ENCODE assay signal across 8 mouse cellular contexts in the genomic region with DNA sequence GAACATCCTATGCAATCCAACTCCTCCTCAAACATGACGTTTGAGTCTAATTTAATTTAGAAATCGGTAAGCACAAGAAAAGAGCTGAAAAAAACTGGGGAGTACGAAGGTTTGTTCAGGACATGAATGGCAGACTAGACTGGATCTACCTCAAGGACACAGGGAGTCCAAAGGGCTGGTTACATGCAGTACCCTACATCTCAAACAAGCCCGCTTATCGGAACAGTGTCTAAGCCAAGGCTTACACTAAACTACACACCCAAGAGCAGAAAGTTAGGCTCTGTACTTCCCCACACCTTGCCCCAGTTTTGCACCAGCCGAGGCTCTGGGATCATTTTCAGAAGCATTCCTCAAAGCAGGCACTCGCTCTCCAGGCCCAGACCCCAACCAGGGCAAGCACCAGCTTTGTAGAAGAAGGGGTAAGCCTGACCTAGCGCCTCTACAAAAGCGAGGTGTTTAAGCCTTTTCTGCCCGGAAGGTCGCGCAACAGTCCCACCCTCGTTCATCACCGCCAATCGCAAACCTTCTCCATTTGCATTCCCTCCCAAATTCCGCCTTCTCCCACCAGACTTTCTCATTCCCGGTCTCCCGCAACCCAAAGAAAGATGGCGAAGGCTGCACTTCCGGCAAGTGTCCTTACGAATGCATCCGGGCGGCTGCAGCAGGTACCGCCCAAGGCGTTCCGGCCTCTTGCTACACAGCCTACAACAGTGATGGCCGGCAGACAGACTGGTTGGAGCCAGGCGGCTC. TPM values are rescaled to one million over a fixed set of nuclear protein-coding genes. Genes with fewer than 3 reads are reported as not detected.
DNase-seq lines count a peak whose midpoint lies in the region; ATAC-seq and TF ChIP-seq lines count a peak whose summit lies in the region.

A gene (minus strand): TSS at position 613 of the 750 bp plus-strand sequence.
A gene (plus strand): TSS at position 664 of the 750 bp plus-strand sequence.

- peak; percentile 98 for ATAC-seq in forebrain, postnatal 0 days
- ATAC-seq in lung, embryonic 15.5 days (ENCODE audit: borderline replicate concordance, extremely low read depth, low FRiP score, low TSS enrichment): peak; percentile 95

- H3K4me3 ChIP-seq in MEL (ENCODE audit: control insufficient read depth in 1 of 2, insufficient read depth in 1 of 2, low read depth in 2 of 2, low read length in 2 of 2): peak within 1 kb of the TSS; percentile 78 to 82
- H3K4me3 ChIP-seq in cerebellum, adult 2 months (replicated peaks; ENCODE audit: insufficient read depth, low read depth, low read length): peak within 1 kb of the TSS; percentile 90
- H3K4me3 ChIP-seq in forebrain, postnatal 0 days (ENCODE audit: low read depth, low read length): peak within 1 kb of the TSS; percentile 59
- peak within 1 kb of the TSS; percentile 60 for H3K4me3 ChIP-seq in lung, embryonic 15.5 days

- peaks cover 3% of the 10 kb centered on the region; the same call in 1 of the 2 replicates for H3K79me2 ChIP-seq in MEL (ENCODE audit: control insufficient read depth, insufficient read depth, low read length, poor library complexity)

- no peaks in the 10 kb centered on the region for H3K9me3 ChIP-seq in MEL (replicated peaks; ENCODE audit: insufficient read depth, low read length)
- no peaks in the 10 kb centered on the region for H3K9me3 ChIP-seq in forebrain, postnatal 0 days (ENCODE audit: low read length)
- H3K9me3 ChIP-seq in lung, embryonic 15.5 days: no peaks in the 10 kb centered on the region

- no peaks in the 10 kb centered on the region for H3K27me3 ChIP-seq in MEL (ENCODE audit: control insufficient read depth in 1 of 2, insufficient read depth in 2 of 2, low read length in 2 of 2)
- H3K27me3 ChIP-seq in cerebellum, adult 2 months (ENCODE audit: control insufficient read depth, insufficient read depth, low read length): no peaks in the 10 kb centered on the region
- H3K27me3 ChIP-seq in forebrain, postnatal 0 days (ENCODE audit: insufficient read depth, low read length): no peaks in the 10 kb centered on the region
- no peaks in the 10 kb centered on the region for H3K27me3 ChIP-seq in lung, embryonic 15.5 days

- 1% methylated on average over 28 of the region's 28 CpGs for WGBS in cerebellum, adult 2 months
- WGBS in forebrain, postnatal 0 days: 4% methylated on average over 28 of the region's 28 CpGs
- WGBS in lung, embryonic 15.5 days: 2% methylated on average over 28 of the region's 28 CpGs

- peak within 1 kb of the TSS; percentile 66 for H3K4me2 ChIP-seq in forebrain, postnatal 0 days (ENCODE audit: low read depth)
- H3K4me2 ChIP-seq in lung, embryonic 15.5 days: peak within 1 kb of the TSS; percentile 76

- peaks cover 0 to 9% of the 10 kb centered on the region in 2 experiments; a peak in 2 of 4 replicates for H3K36me3 ChIP-seq in MEL (ENCODE audit: control insufficient read depth in 1 of 2, insufficient read depth in 2 of 2, low read length in 2 of 2)
- peaks cover 21% of the 10 kb centered on the region for H3K36me3 ChIP-seq in forebrain, postnatal 0 days (ENCODE audit: insufficient read depth)
- H3K36me3 ChIP-seq in lung, embryonic 15.5 days: peaks cover 17% of the 10 kb centered on the region

- peaks cover 0 to 10% of the 10 kb centered on the region in 2 experiments; a peak in 2 of 4 replicates for H3K4me1 ChIP-seq in MEL (ENCODE audit: control insufficient read depth in 1 of 2, insufficient read depth in 2 of 2, low read length in 2 of 2)
- peaks cover 4% of the 10 kb centered on the region; the same call in 1 of the 2 replicates for H3K4me1 ChIP-seq in cerebellum, adult 2 months (ENCODE audit: control insufficient read depth, insufficient read depth, low read length)
- H3K4me1 ChIP-seq in forebrain, postnatal 0 days (ENCODE audit: insufficient read depth): peaks cover 15% of the 10 kb centered on the region
- H3K4me1 ChIP-seq in lung, embryonic 15.5 days: peaks cover 21% of the 10 kb centered on the region

- peak in 1 of 2 experiments; percentile 84; a peak in 3 of 4 replicates for TF ChIP-seq POLR2A in MEL (IDR thresholded peaks at IDR 0.05; ENCODE audit: control insufficient read depth in 1 of 2, insufficient read depth in 1 of 2, low read depth in 1 of 2, low read length in 2 of 2, poor library complexity in 1 of 2)
- peak; percentile 69; the same call in 1 of the 2 replicates for TF ChIP-seq POLR2A in cerebellum, adult 2 months (IDR thresholded peaks at IDR 0.05; ENCODE audit: borderline replicate concordance, insufficient read depth, low read length)

- 0 out of 4 replicates have a peak, but pooled peaks of 1 of the 2 experiments have one; percentile 38 for TF ChIP-seq EP300 in MEL (IDR thresholded peaks at IDR 0.05; ENCODE audit: low read depth in 1 of 2, low read length in 2 of 2)

- H3K27ac ChIP-seq in MEL (ENCODE audit: control insufficient read depth, low read depth, low read length): peak within 1 kb of the TSS; percentile 71
- peak within 1 kb of the TSS; percentile 65 for H3K27ac ChIP-seq in cerebellum, adult 2 months (ENCODE audit: insufficient read depth, low read length)
- H3K27ac ChIP-seq in forebrain, postnatal 0 days (ENCODE audit: low read depth, low read length): peak within 1 kb of the TSS; percentile 86
- peak within 1 kb of the TSS; percentile 96 for H3K27ac ChIP-seq in lung, embryonic 15.5 days

- H3K9ac ChIP-seq in MEL (ENCODE audit: control insufficient read depth, low read depth, low read length, poor library complexity, severe bottlenecking): peak within 1 kb of the TSS; percentile 77
- H3K9ac ChIP-seq in forebrain, postnatal 0 days: peak within 1 kb of the TSS; percentile 74
- peak within 1 kb of the TSS; percentile 85 for H3K9ac ChIP-seq in lung, embryonic 15.5 days

- TF ChIP-seq RAD21 in MEL (IDR thresholded peaks at IDR 0.05; ENCODE audit: low read depth, low read length): no peak

- DNase-seq in MEL (ENCODE audit: low read depth, low spot score): peak; percentile 96
- peak; percentile 95 to 99 for DNase-seq in cerebellum, adult 2 months
- peak; percentile 97 for DNase-seq in forebrain, postnatal 0 days
- peak; percentile 96 for DNase-seq in heart, postnatal 4 days
- DNase-seq in layer of hippocampus, adult 8-10 months (ENCODE audit: low spot score in 2 of 2): peak; percentile 93 to 97
- DNase-seq in ovary, adult 18-20 months (ENCODE audit: low spot score): peak; percentile 90
- DNase-seq in thymus, postnatal 0 days (ENCODE audit: low spot score): peak; percentile 89

- no peak for TF ChIP-seq CTCF in MEL (IDR thresholded peaks at IDR 0.05 in 2 of 3, conservative IDR thresholded peaks at IDR 0.05 in 1 of 3; ENCODE audit: control insufficient read depth in 1 of 3, insufficient read depth in 1 of 3, low read depth in 2 of 3, low read length in 3 of 3, poor library complexity in 1 of 3, severe bottlenecking in 1 of 3)
- TF ChIP-seq CTCF in cerebellum, adult 2 months (IDR thresholded peaks at IDR 0.05; ENCODE audit: borderline replicate concordance, insufficient read depth, low read depth, low read length): no peak
- TF ChIP-seq CTCF in forebrain, postnatal 0 days (IDR thresholded peaks at IDR 0.05; ENCODE audit: low read depth): peak; percentile 36; the same call in 1 of the 2 replicates

TF ChIP-seq in MEL, 35 proteins besides CTCF, POLR2A, EP300 and RAD21 (continues in another document):
- TF ChIP-seq MYB (IDR thresholded peaks at IDR 0.05; ENCODE audit: low read depth, low read length) (no peak), UBTF (IDR thresholded peaks at IDR 0.05; ENCODE audit: borderline replicate concordance, insufficient read depth, low read depth, low read length) (no peak), E2F4 (IDR thresholded peaks at IDR 0.05; ENCODE audit: borderline replicate concordance, low read depth, low read length) (peak; percentile 33; the same call in 1 of the 2 replicates), ZMIZ1 (IDR thresholded peaks at IDR 0.05; ENCODE audit: low read depth, low read length) (peak; percentile 71), GATA1 (IDR thresholded peaks at IDR 0.05; ENCODE audit: low read depth, low read length) (no peak; the same call in 1 of the 2 replicates), SMC3 (IDR thresholded peaks at IDR 0.05; ENCODE audit: low read depth, low read length) (0 out of 2 replicates have a peak, but pooled peaks have one; percentile 8), MEF2A (IDR thresholded peaks at IDR 0.05; ENCODE audit: extremely low read depth, insufficient replicate concordance, low read depth, low read length, poor library complexity, severe bottlenecking) (no peak), ZKSCAN1 (IDR thresholded peaks at IDR 0.05; ENCODE audit: low read depth, low read length) (no peak), NELFE (IDR thresholded peaks at IDR 0.05; ENCODE audit: low read depth, low read length) (peak; percentile 79), MAX (IDR thresholded peaks at IDR 0.05; ENCODE audit: low read length) (peak; percentile 66), RCOR1 (IDR thresholded peaks at IDR 0.05; ENCODE audit: low read depth, low read length) (0 out of 2 replicates have a peak, but pooled peaks have one; percentile 59), POLR2AphosphoS5 (IDR thresholded peaks at IDR 0.05; ENCODE audit: borderline replicate concordance, low read depth, low read length) (no peak)

RNA-seq across cellular contexts. Expression of the first gene that starts in this region (rescaled TPM):
- total RNA-seq in MEL (2012; rRNA removed): 3.5 and 4.7 TPM in 2 replicates
- 1 to 10 TPM in 1 of 2 experiments, not detected in 1; 6.9 TPM for polyA plus RNA-seq in MEL (2012; ENCODE audit: insufficient read depth in 1 of 2, insufficient read length in 2 of 2, low read depth in 1 of 2, low replicate concordance in 2 of 2, missing spikeins in 1 of 2)
- polyA plus RNA-seq in cerebellum, adult 2 months (2012; rRNA removed): 18.1 and 21.2 TPM in 2 replicates
- 1.5 and 3.4 TPM in 2 replicates for total RNA-seq in forebrain, postnatal 0 days (2014; rRNA removed)
- polyA plus RNA-seq in forebrain, postnatal 0 days (2015; fragmentation: Nextera tagmentation; extraction: Ambion mirVana): 1.6 and 1.8 TPM in 2 replicates
- total RNA-seq in heart, postnatal 4 days (2021): 1 to 10 TPM; 1.6 to 2.7 TPM
- 1 to 10 TPM; 3.7 to 5.8 (median 4.3) TPM for total RNA-seq in layer of hippocampus, adult 8-10 months (2022)
- 20.9 and 22.8 TPM in 2 replicates for polyA plus RNA-seq in lung, embryonic 15.5 days (2015; fragmentation: Nextera tagmentation; extraction: Ambion mirVana)
- 7.2 and 9.6 TPM in 2 replicates for polyA plus RNA-seq in thymus, postnatal 0 days (2015; fragmentation: Nextera tagmentation; extraction: Ambion mirVana)

RNA-seq across cellular contexts. Expression of the second gene that starts in this region (rescaled TPM):
- total RNA-seq in MEL (2012; rRNA removed): 5.4 and 7.3 TPM in 2 replicates
- 10 to 100 TPM in 1 of 2 experiments, not detected in 1; 11.3 TPM for polyA plus RNA-seq in MEL (2012; ENCODE audit: insufficient read depth in 1 of 2, insufficient read length in 2 of 2, low read depth in 1 of 2, low replicate concordance in 2 of 2, missing spikeins in 1 of 2)
- 35.9 and 37.3 TPM in 2 replicates for polyA plus RNA-seq in cerebellum, adult 2 months (2012; rRNA removed)
- 32.9 and 39.4 TPM in 2 replicates for total RNA-seq in forebrain, postnatal 0 days (2014; rRNA removed)
- 24.4 and 32.2 TPM in 2 replicates for polyA plus RNA-seq in forebrain, postnatal 0 days (2015; fragmentation: Nextera tagmentation; extraction: Ambion mirVana)
- 10 to 100 TPM; 21.0 to 21.8 TPM for total RNA-seq in heart, postnatal 4 days (2021)
- total RNA-seq in layer of hippocampus, adult 8-10 months (2022): 10 to 100 TPM; 54.9 to 64.9 (median 59.8) TPM
- polyA plus RNA-seq in lung, embryonic 15.5 days (2015; fragmentation: Nextera tagmentation; extraction: Ambion mirVana): 27.6 and 30.6 TPM in 2 replicates
- 15.5 and 15.6 TPM in 2 replicates for polyA plus RNA-seq in thymus, postnatal 0 days (2015; fragmentation: Nextera tagmentation; extraction: Ambion mirVana)

Comparison
In these comparisons a context has a peak if more than half of its experiments do, and no peak if none do; other contexts are left out.
1. Peak in every context shown above with its lines: DNase-seq, ATAC-seq, H3K4me3 ChIP-seq and H3K27ac ChIP-seq.